Mouse (Mus musculus) bone marrow, adult 2 months (tissue): ENCODE data around the gene Cyp27b1.

Experiments used
- CTCF ChIP-seq: fragments of 200-500 bp; IDR thresholded peaks from 2 replicates; pipeline ENCODE4 v1.5.1; 2011; ENCODE audit warnings: low read length, control low read depth; ENCODE audit not compliant: control insufficient read depth, insufficient read depth
- POLR2A ChIP-seq: fragments of 200-500 bp; IDR thresholded peaks from 2 replicates; pipeline ENCODE4 v1.6.1; 2011; ENCODE audit warnings: low read depth, mild to moderate bottlenecking, control low read depth, low read length, borderline replicate concordance; ENCODE audit not compliant: control insufficient read depth

DNA sequence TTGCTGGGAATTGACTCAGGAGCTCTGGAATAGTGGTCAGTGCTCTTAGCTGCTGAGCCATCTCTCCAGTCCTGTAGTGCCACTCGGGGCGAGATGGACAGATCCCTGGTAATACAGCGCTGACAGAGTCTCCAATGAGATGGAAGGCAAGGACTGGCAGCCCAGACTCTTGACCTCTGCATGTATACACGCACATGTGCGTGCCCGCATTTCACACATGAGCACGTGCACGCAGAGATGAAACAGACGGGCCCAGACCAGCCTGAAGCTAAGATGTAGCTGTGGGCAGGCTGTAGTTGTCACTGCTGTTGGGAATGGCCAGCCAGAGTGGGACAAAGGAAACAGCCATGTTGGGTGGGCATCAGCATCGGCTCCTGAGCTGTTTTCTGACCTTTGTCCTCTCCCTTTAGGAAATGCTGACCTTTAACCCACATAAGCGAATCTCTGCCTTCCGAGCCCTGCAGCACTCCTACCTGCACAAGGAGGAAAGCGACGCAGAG, 18.5 kb downstream of the Cyp27b1 start:
- TF ChIP-seq CTCF (no peak), POLR2A (no peak)
